Mouse (Mus musculus): ENCODE results near the gene Fam160b1. TPM values are rescaled to one million over a fixed set of nuclear protein-coding genes. Genes with fewer than 3 reads are reported as not detected.

The Fam160b1 gene
- polyA plus RNA-seq, 1 experiment: not detected

GRCm38 (mm10) chr19:57339281-57339864 is 21.1 kb upstream of the Fam160b1 start:
- no peak for TF ChIP-seq POLR2A (IDR thresholded peaks at IDR 0.05; ENCODE audit: insufficient read depth, low read depth, low read length)
- TF ChIP-seq CTCF (IDR thresholded peaks at IDR 0.05; ENCODE audit: insufficient read depth, low read depth, low read length): no peak
- WGBS: 74% methylated on average over 13 of the region's 13 CpGs
- H3K27ac ChIP-seq (ENCODE audit: insufficient read depth, low read depth, low read length): no peak overlapping the region

GRCm38 (mm10) chr19:57340900-57341742 is 19.4 kb upstream of the Fam160b1 start:
- Histone ChIP-seq H3K4me1 (ENCODE audit: control insufficient read depth, insufficient read depth, low read length) (no peaks in the 10 kb centered on the region), H3K27ac (ENCODE audit: insufficient read depth, low read depth, low read length) (no peak overlapping the region), H3K4me3 (ENCODE audit: insufficient read depth, low read depth, low read length) (no peak overlapping the region)
- TF ChIP-seq CTCF (IDR thresholded peaks at IDR 0.05; ENCODE audit: insufficient read depth, low read depth, low read length) (no peak), POLR2A (IDR thresholded peaks at IDR 0.05; ENCODE audit: insufficient read depth, low read depth, low read length) (no peak)
- 81% methylated on average over 8 of the region's 8 CpGs for WGBS

More at GRCm38 (mm10) chr19:57339281-57339864, 21.1 kb upstream of the Fam160b1 start:
- Histone ChIP-seq H3K4me1 (ENCODE audit: control insufficient read depth, insufficient read depth, low read length) (no peaks in the 10 kb centered on the region), H3K4me3 (ENCODE audit: insufficient read depth, low read depth, low read length) (no peak overlapping the region)

GRCm38 (mm10) chr19:57343860-57344259 is 16.6 kb upstream of the Fam160b1 start:
- Histone ChIP-seq H3K27ac (ENCODE audit: insufficient read depth, low read depth, low read length) (no peak overlapping the region), H3K4me3 (ENCODE audit: insufficient read depth, low read depth, low read length) (no peak overlapping the region), H3K4me1 (ENCODE audit: control insufficient read depth, insufficient read depth, low read length) (no peaks in the 10 kb centered on the region)
- 92% methylated on average over 5 of the region's 5 CpGs for WGBS
- TF ChIP-seq CTCF (IDR thresholded peaks at IDR 0.05; ENCODE audit: insufficient read depth, low read depth, low read length): no peak
- no peak for TF ChIP-seq POLR2A (IDR thresholded peaks at IDR 0.05; ENCODE audit: insufficient read depth, low read depth, low read length)

GRCm38 (mm10) chr19:57344678-57345077 is 15.8 kb upstream of the Fam160b1 start:
- no peak overlapping the region for H3K27ac ChIP-seq (ENCODE audit: insufficient read depth, low read depth, low read length)
- TF ChIP-seq CTCF (IDR thresholded peaks at IDR 0.05; ENCODE audit: insufficient read depth, low read depth, low read length): no peak
- no peak for TF ChIP-seq POLR2A (IDR thresholded peaks at IDR 0.05; ENCODE audit: insufficient read depth, low read depth, low read length)
- 71% methylated on average over 1 of the region's 1 CpGs for WGBS
- H3K4me1 ChIP-seq (ENCODE audit: control insufficient read depth, insufficient read depth, low read length): no peaks in the 10 kb centered on the region
- H3K4me3 ChIP-seq (ENCODE audit: insufficient read depth, low read depth, low read length): no peak overlapping the region

- no peak overlapping the region for H3K4me3 ChIP-seq (ENCODE audit: insufficient read depth, low read depth, low read length)
- TF ChIP-seq POLR2A (IDR thresholded peaks at IDR 0.05; ENCODE audit: insufficient read depth, low read depth, low read length) (no peak), CTCF (IDR thresholded peaks at IDR 0.05; ENCODE audit: insufficient read depth, low read depth, low read length) (no peak)
- no peaks in the 10 kb centered on the region for H3K4me1 ChIP-seq (ENCODE audit: control insufficient read depth, insufficient read depth, low read length)
- no peak overlapping the region for H3K27ac ChIP-seq (ENCODE audit: insufficient read depth, low read depth, low read length)
Measured at GRCm38 (mm10) chr19:57349096-57349495, 11.4 kb upstream of the Fam160b1 start.

- Histone ChIP-seq H3K4me3 (ENCODE audit: insufficient read depth, low read depth, low read length) (no peak overlapping the region), H3K4me1 (ENCODE audit: control insufficient read depth, insufficient read depth, low read length) (peaks cover 5% of the 10 kb centered on the region), H3K27ac (ENCODE audit: insufficient read depth, low read depth, low read length) (no peak overlapping the region)
- 90% methylated on average over 12 of the region's 12 CpGs for WGBS
- TF ChIP-seq POLR2A (IDR thresholded peaks at IDR 0.05; ENCODE audit: insufficient read depth, low read depth, low read length) (no peak), CTCF (IDR thresholded peaks at IDR 0.05; ENCODE audit: insufficient read depth, low read depth, low read length) (no peak)
Measured at GRCm38 (mm10) chr19:57352337-57352935, 8.0 kb upstream of the Fam160b1 start.

GRCm38 (mm10) chr19:57353228-57353627 is 7.3 kb upstream of the Fam160b1 start:
- H3K4me1 ChIP-seq (ENCODE audit: control insufficient read depth, insufficient read depth, low read length): peaks cover 5% of the 10 kb centered on the region
- WGBS: 91% methylated on average over 10 of the region's 10 CpGs
- H3K27ac ChIP-seq (ENCODE audit: insufficient read depth, low read depth, low read length): no peak overlapping the region
- TF ChIP-seq POLR2A (IDR thresholded peaks at IDR 0.05; ENCODE audit: insufficient read depth, low read depth, low read length): no peak
- no peak for TF ChIP-seq CTCF (IDR thresholded peaks at IDR 0.05; ENCODE audit: insufficient read depth, low read depth, low read length)
- no peak overlapping the region for H3K4me3 ChIP-seq (ENCODE audit: insufficient read depth, low read depth, low read length)

- no peak overlapping the region for H3K27ac ChIP-seq (ENCODE audit: insufficient read depth, low read depth, low read length)
- TF ChIP-seq CTCF (IDR thresholded peaks at IDR 0.05; ENCODE audit: insufficient read depth, low read depth, low read length) (no peak), POLR2A (IDR thresholded peaks at IDR 0.05; ENCODE audit: insufficient read depth, low read depth, low read length) (no peak)
- H3K4me3 ChIP-seq (ENCODE audit: insufficient read depth, low read depth, low read length): no peak overlapping the region
- WGBS: 88% methylated on average over 11 of the region's 11 CpGs
- peaks cover 11% of the 10 kb centered on the region for H3K4me1 ChIP-seq (ENCODE audit: control insufficient read depth, insufficient read depth, low read length)
Measured at GRCm38 (mm10) chr19:57354050-57354449, 6.4 kb upstream of the Fam160b1 start.

- TF ChIP-seq POLR2A (IDR thresholded peaks at IDR 0.05; ENCODE audit: insufficient read depth, low read depth, low read length): no peak
- no peak for TF ChIP-seq CTCF (IDR thresholded peaks at IDR 0.05; ENCODE audit: insufficient read depth, low read depth, low read length)
- no peak overlapping the region for H3K27ac ChIP-seq (ENCODE audit: insufficient read depth, low read depth, low read length)
- WGBS: 87% methylated on average over 6 of the region's 6 CpGs
- H3K4me1 ChIP-seq (ENCODE audit: control insufficient read depth, insufficient read depth, low read length): peaks cover 11% of the 10 kb centered on the region
- H3K4me3 ChIP-seq (ENCODE audit: insufficient read depth, low read depth, low read length): no peak overlapping the region
Measured at GRCm38 (mm10) chr19:57354715-57355114, 5.8 kb upstream of the Fam160b1 start.
